Mouse (Mus musculus) midbrain, embryonic 12.5 days (tissue): ENCODE measurements around the gene Cnga4. TPM values are rescaled to one million over a fixed set of nuclear protein-coding genes. Genes with fewer than 3 reads are reported as not detected.

Source experiments
- polyA plus RNA-seq: library from polyadenylated mRNA; unstranded; fragments of >200 nt; fragmentation: Nextera tagmentation; extraction: Ambion mirVana; gene quantifications from 2 replicates; pipeline ENCODE4 v1.2.1, GENCODE M21; 2016

The Cnga4 gene
- polyA plus RNA-seq, 1 experiment from 2014 or later, result 0.17 TPM

Other genes with a start within 250 kb of the Cnga4 start
- not detected in 2 replicates for gene Olfr684, start 240.9 kb upstream of the Cnga4 start, polyA plus RNA-seq
- gene Olfr685, start 218.6 kb upstream of the Cnga4 start, polyA plus RNA-seq, result not detected in 2 replicates
- not detected in 2 replicates for gene Olfr686, start 197.1 kb upstream of the Cnga4 start, polyA plus RNA-seq
- gene Olfr688, start 116.5 kb upstream of the Cnga4 start, polyA plus RNA-seq, result not detected in 2 replicates
- not detected in 2 replicates for gene Olfr689, start 93.4 kb upstream of the Cnga4 start, polyA plus RNA-seq
- gene Olfr690, start 70.5 kb upstream of the Cnga4 start, polyA plus RNA-seq, result not detected in 2 replicates
- gene Olfr691, start 62.3 kb upstream of the Cnga4 start, polyA plus RNA-seq, result not detected in 2 replicates
- gene Olfr692, start 36.3 kb upstream of the Cnga4 start, polyA plus RNA-seq, result not detected in 2 replicates
- not detected in 2 replicates for gene Gm5901, start 29.5 kb upstream of the Cnga4 start, polyA plus RNA-seq
- 41.8 and 46.2 TPM in 2 replicates for gene Fam160a2, start 4.5 kb upstream of the Cnga4 start, polyA plus RNA-seq
- 0.17 and 0.29 TPM in 2 replicates for gene Cckbr, start 21.2 kb downstream of the Cnga4 start, polyA plus RNA-seq
- 28.0 and 36.3 TPM in 2 replicates for gene Cavin3, start 77.7 kb downstream of the Cnga4 start, polyA plus RNA-seq
- 48.5 and 51.1 TPM in 2 replicates for gene Smpd1, start 149.8 kb downstream of the Cnga4 start, polyA plus RNA-seq
- 166 TPM in 2 replicates for gene Apbb1, start 177.1 kb downstream of the Cnga4 start, polyA plus RNA-seq
- 0.27 and 0.35 TPM in 2 replicates for gene Hpx, start 195.6 kb downstream of the Cnga4 start, polyA plus RNA-seq
- 54.1 and 55.5 TPM in 2 replicates for gene Trim3, start 229.0 kb downstream of the Cnga4 start, polyA plus RNA-seq
- 135 and 143 TPM in 2 replicates for gene Timm10b, start 235.5 kb downstream of the Cnga4 start, polyA plus RNA-seq
- 71.4 and 79.3 TPM in 2 replicates for gene Arfip2, start 235.8 kb downstream of the Cnga4 start, polyA plus RNA-seq
- 3.3 TPM in 2 replicates for gene Gm45799, start 236.0 kb downstream of the Cnga4 start, polyA plus RNA-seq
- gene Dnhd1, start 246.3 kb downstream of the Cnga4 start, polyA plus RNA-seq, result 1.0 and 1.5 TPM in 2 replicates